Mouse (Mus musculus) hindbrain, postnatal 0 days (tissue): ENCODE data around the gene Fam83e. TPM values are rescaled to one million over a fixed set of nuclear protein-coding genes. Genes with fewer than 3 reads are reported as not detected.

Source experiments
- ATAC-seq: fragments of 200-750 bp; cut with Nextera tagmentation; 2 replicates; pipeline ENCODE4 v1.8.0; 2017; ENCODE audit warnings: mild to moderate bottlenecking, moderate TSS enrichment, moderate library complexity
- DNase-seq: peaks from one replicate; pipeline ENCODE4 v3.0.0-alpha.2; 2015; ENCODE audit warnings: low spot score
- H3K27ac ChIP-seq: fragments of 300-500 bp; sonication (generic); 2 replicates; pipeline ENCODE4 v1.5.1; 2014; ENCODE audit warnings: mild to moderate bottlenecking
- H3K27me3 ChIP-seq: fragments of 300-500 bp; sonication (generic); 2 replicates; pipeline ENCODE4 v1.6.1; 2014; ENCODE audit warnings: low read length, mixed read lengths; ENCODE audit not compliant: insufficient read depth
- H3K36me3 ChIP-seq: fragments of 300-500 bp; sonication (generic); 2 replicates; pipeline ENCODE4 v1.6.1; 2014; ENCODE audit warnings: low read length, mixed read lengths; ENCODE audit not compliant: insufficient read depth
- H3K4me1 ChIP-seq: fragments of 300-500 bp; sonication (generic); 2 replicates; pipeline ENCODE4 v1.6.1; 2014; ENCODE audit warnings: antibody characterized with exemption, low read length, mixed read lengths; ENCODE audit not compliant: insufficient read depth
- H3K4me2 ChIP-seq: fragments of 300-500 bp; sonication (generic); 2 replicates; pipeline ENCODE4 v1.6.1; 2014; ENCODE audit warnings: low read depth, mild to moderate bottlenecking, low read length, moderate library complexity, mixed read lengths
- H3K4me3 ChIP-seq: fragments of 300-500 bp; sonication (generic); 2 replicates; pipeline ENCODE4 v1.5.1; 2014; ENCODE audit warnings: low read length
- H3K9ac ChIP-seq: fragments of 300-500 bp; sonication (generic); replicated peaks from 2 replicates; pipeline ENCODE4 v1.6.1; 2014; ENCODE audit warnings: mild to moderate bottlenecking, low read length, moderate library complexity, mixed read lengths
- H3K9me3 ChIP-seq: fragments of 300-500 bp; sonication (generic); 2 replicates; pipeline ENCODE4 v1.6.1; 2016; ENCODE audit warnings: low read length, mixed read lengths
- CTCF ChIP-seq: IDR thresholded peaks from 2 replicates; pipeline ENCODE4 v1.5.1; 2016; ENCODE audit warnings: antibody characterized with exemption, control low read depth, low read depth
- WGBS: fragments of 180-500 bp; shearing (Covaris S2); extraction: QIAGEN DNeasy Blood & Tissue Kit; methylation state at CpG from one replicate; pipeline ENCODE4 v1.1.7; 2014; 5-methylcytosine and 5-hydroxymethylcytosine counted together
- polyA plus RNA-seq: library from polyadenylated mRNA; unstranded; fragments of >200 nt; fragmentation: Nextera tagmentation; extraction: Ambion mirVana; gene quantifications from 2 replicates; pipeline ENCODE4 v1.2.1, GENCODE M21; 2015
- total RNA-seq: library from RNA; depleted of rRNA; stranded (reverse); fragments of >200 nt; gene quantifications from 2 replicates; pipeline ENCODE4 v1.2.3, GENCODE M21; 2014

The Fam83e gene
- total and polyA plus RNA-seq, 2 experiments from 2014 or later = 0.16 to 0.25 TPM

DNA sequence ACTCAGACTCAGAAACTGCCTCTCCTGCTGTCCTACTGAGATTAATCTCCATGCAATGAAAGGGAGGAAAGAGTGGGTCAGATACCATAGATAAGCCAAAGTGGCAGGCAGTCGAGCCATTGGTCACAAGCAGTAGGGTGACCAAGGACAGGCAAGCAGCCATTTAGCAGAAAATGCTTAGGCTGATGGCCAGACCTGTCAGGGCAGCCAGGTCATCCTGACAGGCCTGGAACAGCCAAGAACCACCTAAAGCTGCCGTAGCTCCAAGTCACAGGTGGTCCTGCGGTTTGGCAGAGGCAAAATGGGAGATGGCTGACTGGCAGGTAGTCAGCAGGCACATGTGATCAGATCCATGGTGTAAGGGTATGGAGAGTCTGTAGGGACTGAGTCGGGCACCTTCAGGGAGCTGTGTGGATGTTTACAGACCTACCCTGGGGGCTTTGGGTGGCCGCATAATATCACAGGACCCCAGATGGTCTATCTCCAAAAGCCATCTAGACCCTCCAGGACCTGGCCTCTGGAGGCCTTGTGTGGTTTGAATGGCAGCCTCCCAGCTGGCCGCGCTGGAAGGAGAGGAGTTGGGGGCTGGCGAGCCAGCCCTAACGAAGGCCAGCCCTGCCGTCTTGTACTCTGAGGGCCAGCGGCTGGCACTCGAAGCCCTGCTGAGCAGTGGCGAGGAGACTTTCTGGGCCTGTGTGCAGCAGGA lies 783 bp downstream of the Fam83e start:
- H3K9ac ChIP-seq = no peak overlapping the region
- H3K4me2 ChIP-seq = no peak overlapping the region
- no peak overlapping the region for H3K4me3 ChIP-seq
- DNase-seq (no peak), ATAC-seq (no peak)
- H3K27ac ChIP-seq = no peak overlapping the region
- peaks cover 28% of the 10 kb centered on the region for H3K36me3 ChIP-seq
- H3K9me3 ChIP-seq = no peaks in the 10 kb centered on the region
- peaks cover 14% of the 10 kb centered on the region for H3K4me1 ChIP-seq
- WGBS = 50% methylated on average over 13 of the region's 13 CpGs
- TF ChIP-seq CTCF = no peak
- no peaks in the 10 kb centered on the region for H3K27me3 ChIP-seq

DNA sequence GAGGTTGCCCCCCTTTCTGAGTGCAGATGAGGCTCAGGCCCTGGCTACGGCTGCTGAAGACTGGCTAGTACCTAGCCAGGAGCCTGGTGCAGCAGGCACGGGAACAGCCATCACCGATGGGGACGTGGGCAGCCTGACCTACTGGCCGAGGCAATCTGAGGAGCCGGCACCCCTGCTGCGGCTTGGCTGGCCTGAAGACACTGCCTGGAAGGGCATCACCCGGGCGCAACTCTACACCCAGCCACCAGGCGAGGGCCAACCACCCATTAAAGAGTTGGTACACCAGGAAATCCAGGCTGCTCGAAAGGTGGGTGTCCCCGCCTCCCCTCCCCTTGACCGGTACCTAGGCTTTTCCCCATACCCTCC lies 1.3 kb downstream of the Fam83e start:
- H3K27ac ChIP-seq = no peak overlapping the region
- DNase-seq = no peak
- no peak for ATAC-seq
- H3K36me3 ChIP-seq = peaks cover 28% of the 10 kb centered on the region
- no peak overlapping the region for H3K9ac ChIP-seq
- H3K9me3 ChIP-seq = no peaks in the 10 kb centered on the region
- H3K4me1 ChIP-seq = 0 out of 2 replicates have a peak, but pooled peaks cover 10% of the 10 kb centered on the region
- no peak for TF ChIP-seq CTCF
- no peaks in the 10 kb centered on the region for H3K27me3 ChIP-seq
- H3K4me3 ChIP-seq = no peak overlapping the region
- WGBS = 74% methylated on average over 13 of the region's 13 CpGs
- no peak overlapping the region for H3K4me2 ChIP-seq

DNA sequence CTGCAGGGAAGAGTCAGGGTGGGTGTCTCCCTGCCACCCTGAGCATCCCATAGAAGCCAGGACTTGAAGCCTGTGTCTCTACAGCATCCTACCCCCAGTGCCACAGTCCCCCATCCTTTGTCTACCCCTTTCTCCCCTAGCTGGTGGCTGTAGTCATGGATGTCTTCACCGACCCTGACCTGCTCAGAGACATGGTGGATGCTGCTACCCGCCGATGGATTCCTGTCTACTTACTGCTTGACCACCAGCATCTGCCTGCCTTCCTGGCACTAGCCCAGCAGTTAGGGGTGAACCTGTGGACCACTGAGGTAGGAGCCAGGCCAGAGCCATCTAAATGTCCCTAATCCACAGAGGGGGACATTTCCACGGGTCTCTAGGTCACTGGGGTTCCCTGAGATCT lies 2.3 kb downstream of the Fam83e start:
- Histone ChIP-seq H3K4me2 (no peak overlapping the region), H3K4me1 (0 out of 2 replicates have a peak, but pooled peaks cover 10% of the 10 kb centered on the region), H3K9me3 (no peaks in the 10 kb centered on the region), H3K36me3 (peaks cover 28% of the 10 kb centered on the region), H3K9ac (no peak overlapping the region), H3K27ac (no peak overlapping the region), H3K27me3 (no peaks in the 10 kb centered on the region), H3K4me3 (no peak overlapping the region)
- WGBS = 86% methylated on average over 4 of the region's 4 CpGs
- ATAC-seq (no peak), DNase-seq (no peak)
- TF ChIP-seq CTCF = no peak

DNA sequence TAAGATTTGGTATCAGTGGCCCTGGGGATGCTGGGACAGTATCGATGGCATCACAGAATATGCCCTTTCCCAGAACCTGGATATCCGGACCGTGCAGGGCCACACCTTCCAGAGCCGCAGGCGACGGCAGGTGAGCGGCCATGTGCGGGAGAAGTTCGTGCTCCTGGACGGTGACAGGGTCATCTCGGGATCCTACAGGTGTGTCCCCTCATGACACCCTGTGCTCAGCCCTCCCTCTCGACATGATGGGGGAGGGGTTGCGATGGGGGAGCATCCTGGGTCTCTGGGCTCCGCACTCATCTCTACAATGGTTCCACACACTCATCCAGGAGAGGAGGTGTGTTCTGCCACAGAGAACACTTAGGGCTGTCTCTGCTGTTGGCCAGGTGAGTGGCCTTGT lies 2.8 kb downstream of the Fam83e start:
- H3K36me3 ChIP-seq = peaks cover 28% of the 10 kb centered on the region

DNA sequence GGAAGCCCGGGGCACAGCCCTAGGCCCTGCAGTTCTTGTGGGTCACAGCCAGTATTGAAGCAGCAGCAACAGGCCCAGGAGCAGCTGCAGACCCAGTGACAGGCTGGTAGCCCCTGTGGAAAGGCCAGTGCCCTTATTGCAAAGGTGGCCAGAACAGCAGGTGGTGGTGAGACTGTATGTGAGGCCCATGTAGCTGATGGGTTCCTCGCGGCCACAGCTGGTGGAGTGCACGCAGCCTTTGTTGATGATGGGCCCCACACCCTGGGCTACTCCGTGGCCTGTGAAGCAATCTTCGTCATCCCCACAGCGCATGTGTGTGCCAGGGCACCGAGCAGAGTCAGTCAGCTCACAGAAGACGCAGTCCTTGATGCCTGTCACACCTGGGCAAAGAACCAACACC lies 4.1 kb downstream of the Fam83e start:
- no peak overlapping the region for H3K9ac ChIP-seq

More for the DNA sequence above, 2.8 kb downstream of the Fam83e start:
- H3K27me3 ChIP-seq = no peaks in the 10 kb centered on the region
- no peak overlapping the region for H3K9ac ChIP-seq
- H3K4me2 ChIP-seq = no peak overlapping the region
- TF ChIP-seq CTCF = no peak
- ATAC-seq (no peak), DNase-seq (no peak)
- no peak overlapping the region for H3K27ac ChIP-seq
- H3K4me3 ChIP-seq = no peak overlapping the region
- H3K4me1 ChIP-seq = 0 out of 2 replicates have a peak, but pooled peaks cover 9% of the 10 kb centered on the region
- H3K9me3 ChIP-seq = no peaks in the 10 kb centered on the region
- WGBS = 92% methylated on average over 14 of the region's 14 CpGs

DNA sequence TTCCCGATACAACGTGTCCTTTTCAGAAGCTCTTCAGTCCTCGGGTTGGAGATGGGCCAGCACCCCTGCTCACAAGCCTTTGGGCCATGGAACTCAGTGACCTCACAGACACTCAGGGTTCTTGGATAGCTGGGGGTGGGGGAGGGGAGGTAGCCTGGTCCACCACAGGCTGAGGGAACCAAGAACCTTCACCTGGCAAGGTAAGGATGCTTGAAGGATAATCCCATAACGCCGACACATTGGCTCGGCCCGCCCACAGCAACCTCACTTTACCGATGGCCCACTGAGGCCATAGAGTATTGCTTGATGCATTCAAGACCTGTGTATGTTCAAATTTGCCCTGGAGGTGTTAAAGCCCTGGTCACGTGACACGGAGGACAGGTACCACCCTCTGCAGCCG lies 4.7 kb downstream of the Fam83e start, which contains the start of gene Spaca4:
TSS of gene Spaca4 (minus strand) at position 101 of the 400 bp plus-strand sequence.
- DNase-seq (no peak), ATAC-seq (no peak)
- no peak within 1 kb of the TSS for H3K4me3 ChIP-seq
- H3K9ac ChIP-seq = no peak within 1 kb of the TSS
- 94% methylated on average over 11 of the region's 11 CpGs for WGBS
- H3K9me3 ChIP-seq = no peaks in the 10 kb centered on the region
- no peaks in the 10 kb centered on the region for H3K4me1 ChIP-seq
- no peak for TF ChIP-seq CTCF
- H3K27me3 ChIP-seq = no peaks in the 10 kb centered on the region
- no peak within 1 kb of the TSS for H3K4me2 ChIP-seq
- H3K27ac ChIP-seq = no peak within 1 kb of the TSS
- H3K36me3 ChIP-seq = peaks cover 17% of the 10 kb centered on the region; the same call in 1 of the 2 replicates

More for the DNA sequence above, 4.1 kb downstream of the Fam83e start:
- Histone ChIP-seq H3K27ac (no peak overlapping the region), H3K27me3 (no peaks in the 10 kb centered on the region), H3K9me3 (no peaks in the 10 kb centered on the region), H3K36me3 (peaks cover 22% of the 10 kb centered on the region), H3K4me3 (no peak overlapping the region), H3K4me1 (no peaks in the 10 kb centered on the region), H3K4me2 (no peak overlapping the region)
- ATAC-seq (no peak), DNase-seq (no peak)
- WGBS = 91% methylated on average over 9 of the region's 9 CpGs
- no peak for TF ChIP-seq CTCF

DNA sequence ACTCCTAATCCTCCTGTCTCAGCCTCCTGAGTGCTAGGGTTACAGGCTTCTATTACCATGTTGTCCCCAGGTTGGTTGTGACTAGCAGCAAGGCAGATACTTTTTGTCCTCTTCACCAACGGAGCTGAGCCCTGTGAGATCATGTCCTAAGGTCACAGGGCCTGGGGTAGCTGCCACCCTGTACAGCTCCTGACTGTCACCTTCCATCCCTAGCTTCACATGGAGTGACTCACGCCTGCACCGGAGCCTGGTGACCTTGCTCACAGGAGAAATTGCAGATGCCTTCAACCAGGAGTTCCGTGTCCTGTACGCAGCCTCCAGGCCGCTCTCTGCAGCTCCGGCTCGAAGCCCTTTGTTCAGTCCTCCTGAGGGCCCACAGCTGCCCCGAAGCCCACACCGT lies 5.4 kb downstream of the Fam83e start:
- no peaks in the 10 kb centered on the region for H3K4me1 ChIP-seq
- peaks cover 10% of the 10 kb centered on the region; the same call in 1 of the 2 replicates for H3K36me3 ChIP-seq
- WGBS = 92% methylated on average over 10 of the region's 10 CpGs
- no peak overlapping the region for H3K9ac ChIP-seq
- H3K9me3 ChIP-seq = no peaks in the 10 kb centered on the region
- H3K4me3 ChIP-seq = no peak overlapping the region
- no peak overlapping the region for H3K4me2 ChIP-seq
- DNase-seq (no peak), ATAC-seq (no peak)
- TF ChIP-seq CTCF = no peak
- no peak overlapping the region for H3K27ac ChIP-seq
- H3K27me3 ChIP-seq = no peaks in the 10 kb centered on the region
